Mouse (Mus musculus) mouse embryonic stem cell (cell line): Measurements from ENCODE around the gene Oas1a.

Experiments used
- in situ Hi-C, 2 experiments: fragments of 300-500 bp; cut with MboI; formaldehyde crosslinking; loops; 1 replicate in 1 of 2; 3 replicates in 1 of 2; pipeline ENCODE4 v1.14.3; 2019 to 2020; ENCODE audit warnings: low sequenced_read_pairs in 2 of 2, low pct_unique_long_range_greater_than_20kb in 1 of 2, mixed read lengths in 1 of 2; ENCODE audit not compliant: unreplicated experiment in 1 of 2

Oas1a gene

DNA sequence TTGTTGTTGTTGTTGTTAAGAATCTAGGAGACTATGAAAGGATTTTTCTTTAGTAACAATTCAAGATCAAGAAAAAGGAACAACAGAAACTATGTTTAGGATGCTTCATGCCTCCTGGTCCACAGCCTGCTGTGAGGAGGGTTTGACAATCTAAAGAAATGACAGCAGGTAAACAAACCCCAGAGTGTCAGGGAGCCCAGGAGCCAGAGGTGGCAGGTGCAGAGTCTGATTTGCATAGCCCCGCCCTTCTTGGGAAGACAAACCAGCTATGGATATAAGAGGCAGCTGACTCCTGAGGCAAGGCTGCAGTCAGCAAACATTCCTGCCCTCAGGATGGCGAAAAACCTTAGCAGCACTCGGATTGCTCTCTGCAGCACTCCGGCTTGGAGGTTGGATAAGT lies 46.2 kb downstream of the Oas1a start, which contains the start of gene Oas1h:
Gene Oas1h (plus strand): TSS at position 301 of the 400 bp plus-strand sequence.
- in situ Hi-C loops = no loop called here

DNA sequence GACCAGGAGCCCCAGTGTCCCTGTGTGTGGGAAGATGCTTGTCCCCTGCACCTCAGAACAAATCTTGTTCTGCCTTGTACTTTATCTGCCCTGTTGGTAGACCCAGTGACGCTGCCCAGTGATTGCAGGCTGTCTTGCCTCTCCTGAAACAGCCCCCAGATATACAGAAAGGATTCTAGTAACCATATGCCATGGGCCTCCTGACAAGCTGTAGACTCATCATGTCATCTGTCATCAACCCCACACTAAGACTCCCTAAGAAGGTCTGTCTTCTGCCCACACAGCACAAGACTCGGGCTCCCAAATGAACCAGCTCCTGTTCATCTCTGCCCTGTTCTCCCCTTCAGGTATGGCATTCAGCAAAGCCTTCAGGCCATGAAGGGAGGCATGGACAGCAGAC lies 48.1 kb downstream of the Oas1a start:
- in situ Hi-C loops = no loop called here

DNA sequence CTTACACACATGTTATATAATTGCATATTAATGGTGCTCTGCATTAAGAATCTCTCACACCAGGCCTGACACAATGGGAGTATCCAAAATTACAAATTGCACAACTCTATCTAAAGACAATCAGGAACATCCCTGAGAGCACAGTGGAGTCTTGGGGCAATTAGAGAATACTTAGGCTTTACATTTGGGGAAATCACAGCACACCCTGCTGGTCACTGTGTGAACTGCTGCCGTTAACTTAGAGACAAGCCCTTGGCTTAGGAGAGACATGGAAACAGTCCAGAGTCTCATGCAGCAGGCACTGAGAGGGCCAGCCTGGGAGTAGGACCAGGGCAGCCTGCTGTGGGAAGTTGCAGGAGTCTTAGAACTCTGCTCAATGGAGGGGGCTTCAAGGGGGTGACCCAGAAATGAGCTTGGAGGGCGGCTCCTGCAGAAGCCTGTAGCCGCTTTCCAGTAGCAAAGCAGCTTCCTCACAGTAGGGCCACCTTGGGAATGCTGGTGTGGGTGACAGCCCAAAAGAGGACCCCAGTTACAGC lies 57.7 kb downstream of the Oas1a start:
- in situ Hi-C loops = loop anchor here (10.0 kb wide), 1 partner anchor 135 kb away; no protein-coding TSS in a partner anchor

DNA sequence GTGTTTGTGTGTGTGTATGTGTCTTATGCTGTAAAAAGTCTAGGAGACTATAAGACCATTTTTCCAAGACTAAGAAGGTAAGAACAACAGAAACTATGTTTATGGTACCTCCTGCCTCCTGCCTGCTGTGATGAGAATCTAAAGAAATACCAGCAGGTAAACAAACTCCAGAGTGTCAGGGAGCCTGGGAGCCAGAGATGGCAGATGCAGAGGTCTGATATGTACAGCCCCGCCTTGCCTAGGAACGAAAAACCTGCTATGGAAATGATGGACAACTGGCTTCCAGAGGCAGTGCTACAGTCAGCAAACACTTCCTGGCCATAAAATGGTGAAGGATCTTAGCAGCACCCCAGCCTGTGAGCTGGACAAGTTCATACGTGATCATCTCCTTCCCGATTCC lies 60.3 kb downstream of the Oas1a start, which contains the start of gene Oas1f:
Gene Oas1f (plus strand): TSS at position 301 of the 400 bp plus-strand sequence.
- in situ Hi-C loops = loop anchor here (10.0 kb wide), 1 partner anchor 138 kb away; no protein-coding TSS in a partner anchor
